Mouse (Mus musculus) left cerebral cortex, adult 8-10 months (tissue): ENCODE data around the gene Hrk. TPM values are rescaled to one million over a fixed set of nuclear protein-coding genes. Genes with fewer than 3 reads are reported as not detected.

ENCODE experiments used
- DNase-seq, 2 experiments: peaks; one replicate each; pipeline ENCODE4 v3.0.0; 2022; ENCODE audit warnings: low spot score in 2 of 2
- total RNA-seq, 4 experiments: library from RNA; stranded (reverse); gene quantifications; 2 replicates each; pipeline ENCODE4 v1.2.4; 2022

Hrk gene
- total RNA-seq, 4 experiments from 2014 or later = 20.5 to 24.4 (median 22.5) TPM

DNA sequence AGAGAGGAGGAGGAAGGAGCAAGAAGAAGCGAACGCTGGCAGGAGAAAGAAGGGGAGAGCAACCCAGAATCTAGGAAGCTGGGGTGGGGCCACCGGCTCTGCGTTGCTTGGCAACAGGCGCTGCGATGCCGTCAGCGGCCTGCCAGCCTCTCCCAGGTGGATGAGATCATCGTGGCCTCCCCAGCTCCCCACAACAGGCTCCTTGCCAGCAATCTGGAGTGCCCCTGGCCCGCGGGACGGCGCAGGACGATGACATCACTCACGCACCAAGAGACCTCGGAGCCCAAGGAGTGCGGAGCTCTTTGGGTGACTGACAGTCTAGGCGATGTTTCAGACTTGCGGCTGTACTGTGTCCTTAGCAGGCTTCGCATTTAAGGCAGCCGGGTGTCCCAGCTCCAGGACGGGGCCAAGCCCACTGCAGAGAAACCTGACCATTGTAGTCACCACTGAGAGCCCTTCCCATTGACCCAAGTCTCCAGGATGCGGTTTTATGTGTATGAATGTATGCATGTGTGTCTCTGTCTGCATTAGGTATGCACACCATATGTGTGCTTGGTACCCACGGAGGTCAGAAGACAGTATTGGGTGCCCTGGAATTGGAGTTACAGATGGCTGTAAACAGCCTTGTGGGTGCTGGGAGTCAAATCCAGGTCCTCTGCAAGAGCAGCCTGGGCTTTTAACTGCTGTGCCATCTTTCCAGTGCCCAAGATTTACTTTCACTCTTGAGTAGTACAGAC, 50.1 kb downstream of the Hrk start:
- DNase-seq = peak; percentile 73 to 93

DNA sequence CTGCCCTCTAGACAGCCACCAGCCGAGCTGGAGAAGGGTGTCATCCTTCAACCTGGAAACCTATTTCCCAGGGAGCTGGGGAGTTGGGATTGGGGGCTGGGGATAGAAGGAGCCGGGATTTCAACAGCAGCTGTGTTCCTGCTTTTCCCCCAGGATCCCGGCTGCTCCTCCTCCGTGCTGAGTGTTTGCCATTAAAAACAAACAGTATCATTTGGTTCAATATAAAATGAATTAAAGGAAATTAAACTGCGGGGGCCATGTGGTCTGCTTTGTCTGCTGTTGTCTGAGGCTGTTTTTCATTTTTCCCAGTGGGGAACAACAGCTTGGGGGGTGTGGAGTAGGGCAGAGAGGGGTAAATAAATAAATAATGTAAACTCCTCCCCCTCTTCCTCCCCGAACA, 53.0 kb downstream of the Hrk start:
- no peak for DNase-seq

DNA sequence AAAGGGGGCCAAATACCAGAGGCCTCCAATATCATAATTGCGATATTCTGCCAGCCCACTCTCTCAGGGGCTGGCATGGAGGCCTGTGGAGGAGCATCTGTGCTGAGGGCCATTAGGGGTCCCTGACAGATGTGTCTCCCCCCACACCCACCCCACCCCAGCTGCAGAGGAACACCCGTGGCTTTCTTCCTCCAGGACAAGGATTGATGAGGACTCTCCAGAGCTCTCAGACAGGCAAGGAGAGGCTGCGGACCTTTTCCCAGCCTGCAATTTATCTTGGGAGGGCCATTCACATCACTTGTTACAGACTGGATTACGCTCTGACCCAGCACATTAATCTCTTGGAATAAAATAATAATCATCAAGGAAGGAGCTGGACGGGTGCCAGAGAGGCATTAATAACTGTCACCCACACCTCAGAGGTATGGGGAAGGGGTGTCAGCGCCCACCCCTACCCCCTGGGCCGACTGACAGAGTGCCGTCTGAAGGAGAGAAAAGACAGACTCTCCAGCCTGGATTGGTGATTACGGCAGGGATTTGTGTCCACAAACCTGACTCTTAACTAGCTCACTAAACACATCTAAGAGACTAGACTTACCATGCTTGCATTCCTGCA, 58.8 kb downstream of the Hrk start:
- no peak for DNase-seq

DNA sequence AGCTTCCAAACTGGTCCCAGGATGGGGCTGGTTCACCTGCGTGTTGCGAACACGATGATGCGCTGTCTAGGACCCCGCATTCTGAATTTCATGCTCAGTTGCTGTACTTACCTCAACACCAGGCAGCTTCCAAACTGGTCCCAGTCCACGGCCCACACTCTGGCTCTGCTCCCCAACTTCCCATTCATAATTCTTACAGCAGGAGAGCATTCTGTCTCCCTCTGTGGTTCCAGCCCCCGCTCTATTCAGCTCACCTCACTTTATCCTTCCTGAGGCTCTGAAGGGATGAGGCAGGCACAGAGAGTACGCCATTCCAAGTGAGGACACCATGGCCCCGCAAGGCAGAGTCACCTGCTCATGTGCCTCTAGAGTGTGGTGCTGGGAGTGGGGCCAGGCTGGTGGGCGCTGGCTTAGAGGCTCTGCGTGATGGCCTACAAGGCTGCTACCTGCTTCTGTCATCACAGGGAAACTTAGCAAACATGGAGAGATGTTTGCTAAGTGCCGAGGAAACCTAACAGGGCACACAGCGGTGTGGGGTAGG, 65.7 kb downstream of the Hrk start:
- DNase-seq = peak in 1 of 2 experiments; percentile 57

DNA sequence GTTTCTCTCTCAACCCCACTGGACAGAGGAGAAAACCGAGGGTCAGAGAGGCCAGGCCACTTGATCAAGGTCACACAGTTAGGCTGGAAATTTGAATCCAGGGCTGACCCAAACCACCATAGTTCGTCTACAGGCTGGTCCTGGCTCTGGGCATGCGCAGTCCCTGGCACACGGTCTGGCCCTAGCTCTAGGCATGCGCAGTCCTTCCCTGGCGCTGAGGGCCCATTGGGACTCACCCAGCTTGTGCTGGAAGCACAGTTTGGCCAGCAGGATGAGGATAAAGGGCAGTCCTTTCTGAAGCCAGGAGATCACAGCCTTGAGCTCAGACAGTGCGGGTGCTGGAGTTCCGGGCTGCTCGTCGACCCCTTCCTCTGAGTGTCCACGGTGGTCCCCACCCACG, 72.4 kb downstream of the Hrk start:
- no peak for DNase-seq

Other genes starting within 250 kb of the Hrk start
- 100 to 1,000 TPM; 115 to 125 (median 123) TPM for gene Fbxo21, start 187.9 kb upstream of the Hrk start, total RNA-seq
- gene Tesc, start 136.9 kb upstream of the Hrk start, total RNA-seq = 10 to 100 TPM; 84.0 to 92.2 (median 89.0) TPM
- 10 to 100 TPM; 30.5 to 33.5 (median 31.6) TPM for gene Fbxw8, start 9.2 kb upstream of the Hrk start, total RNA-seq
- gene Rnft2, start 80.5 kb downstream of the Hrk start, total RNA-seq = 10 to 100 TPM; 70.1 to 81.7 (median 76.0) TPM
- 10 to 100 TPM; 12.1 to 14.6 (median 12.3) TPM for gene 2410131K14Rik, start 80.6 kb downstream of the Hrk start, total RNA-seq